Mouse (Mus musculus) granulocyte monocyte progenitor cell, adult 5-6 weeks (primary cell): ENCODE measurements around the gene Icam5. TPM values are rescaled to one million over a fixed set of nuclear protein-coding genes. Genes with fewer than 3 reads are reported as not detected.
"Not testable (repeated sequence)": the region's sequence is repeated elsewhere in the genome, so short reads cannot be mapped to it uniquely, and the experiment has no call there.

Source experiments
- ATAC-seq: replicated peaks from 2 replicates; pipeline ENCODE4 v1.8.0; 2016; ENCODE audit warnings: mild to moderate bottlenecking, moderate TSS enrichment, inconsistent platforms; ENCODE audit not compliant: poor library complexity, severe bottlenecking
- total RNA-seq, 2 experiments: library from RNA; stranded (forward) in 1 of 2; stranded (reverse) in 1 of 2; fragments of 200-712, 200-1000 nt in 1 of 2; fragments of >200 nt in 1 of 2; fragmentation: Nextera tagmentation in 1 of 2; gene quantifications; 2 replicates each; pipeline ENCODE4 v1.2.3; 2014 to 2017

The Icam5 gene
- total RNA-seq (2014; fragmentation: Nextera tagmentation) (0.36 TPM in 1 of 2 replicates, not detected in the other), total RNA-seq (2017) (0.04 TPM in 1 of 2 replicates, not detected in the other)

GRCm38 (mm10) chr9:21031896-21032351 is at the start of gene Icam5:
Gene Icam5, plus strand, starts transcription at chr9:21032073.
- no peak for ATAC-seq

- no peak for ATAC-seq
Observed at GRCm38 (mm10) chr9:20982171-20982570, 49.7 kb upstream of the Icam5 start.

GRCm38 (mm10) chr9:20983169-20983568 is 48.7 kb upstream of the Icam5 start:
- no peak for ATAC-seq

GRCm38 (mm10) chr9:20986952-20987686 is 44.8 kb upstream of the Icam5 start:
- no peak for ATAC-seq

GRCm38 (mm10) chr9:20987953-20988352 is 43.9 kb upstream of the Icam5 start:
- no peak for ATAC-seq

- peak; percentile 17; the same call in 1 of the 2 replicates for ATAC-seq
Observed at GRCm38 (mm10) chr9:20990861-20991260, 41.0 kb upstream of the Icam5 start.

- no peak for ATAC-seq
Observed at GRCm38 (mm10) chr9:20991587-20991986, 40.3 kb upstream of the Icam5 start.

GRCm38 (mm10) chr9:20993165-20993898 is 38.5 kb upstream of the Icam5 start:
- ATAC-seq = no peak

- ATAC-seq = no peak
Observed at GRCm38 (mm10) chr9:20995069-20995468, 36.8 kb upstream of the Icam5 start.

GRCm38 (mm10) chr9:20997065-20997464 is 34.8 kb upstream of the Icam5 start:
- ATAC-seq = peak; percentile 91

- not testable (repeated sequence) for ATAC-seq
Observed at GRCm38 (mm10) chr9:20998337-20998736, 33.5 kb upstream of the Icam5 start.

GRCm38 (mm10) chr9:21000811-21001210 is 31.1 kb upstream of the Icam5 start:
- ATAC-seq = no peak

GRCm38 (mm10) chr9:21001651-21002200 is 30.1 kb upstream of the Icam5 start:
- ATAC-seq = no peak

- ATAC-seq = no peak
Observed at GRCm38 (mm10) chr9:21002270-21002626, 29.6 kb upstream of the Icam5 start.

- ATAC-seq = peak; percentile 91
Observed at GRCm38 (mm10) chr9:21002627-21003551, 29.0 kb upstream of the Icam5 start, which contains the start of gene Mrpl4. Gene Mrpl4, plus strand, starts transcription at chr9:21002738.

- ATAC-seq = no peak
Observed at GRCm38 (mm10) chr9:21007313-21007952, 24.4 kb upstream of the Icam5 start.

GRCm38 (mm10) chr9:21008007-21008406 is 23.9 kb upstream of the Icam5 start:
- ATAC-seq = no peak

- no peak for ATAC-seq
Observed at GRCm38 (mm10) chr9:21010362-21010761, 21.5 kb upstream of the Icam5 start.

GRCm38 (mm10) chr9:21010939-21011541 is 20.8 kb upstream of the Icam5 start:
- ATAC-seq = not testable (repeated sequence)
